Mouse (Mus musculus): ENCODE data around the gene Rnf185. TPM values are rescaled to one million over a fixed set of nuclear protein-coding genes. Genes with fewer than 3 reads are reported as not detected.
A peak's percentile ranks its signal among the peaks of the same experiment; 100 is the strongest.

Gene Rnf185
- polyA plus RNA-seq (2015; fragmentation: Nextera tagmentation; extraction: Ambion mirVana), result 32.8 and 35.7 TPM in 2 replicates

GRCm38 (mm10) chr11:3452167-3452639 is at the start of gene Rnf185:
Gene Rnf185, minus strand, starts transcription at chr11:3452363.
- Histone ChIP-seq H3K9me3 (no peaks in the 10 kb centered on the region), H3K27ac (peak within 1 kb of the TSS; percentile 95), H3K4me2 (peak within 1 kb of the TSS; percentile 77), H3K27me3 (no peaks in the 10 kb centered on the region), H3K36me3 (peaks cover 12% of the 10 kb centered on the region), H3K9ac (peak within 1 kb of the TSS; percentile 85), H3K4me1 (peaks cover 14% of the 10 kb centered on the region), H3K4me3 (peak within 1 kb of the TSS; percentile 95)
- under 1% methylated on average over 45 of the region's 45 CpGs for WGBS
- peak; percentile 96 for ATAC-seq (ENCODE audit: insufficient number of reproducible peaks, low FRiP score, low TSS enrichment, low read depth)

- Histone ChIP-seq H3K9ac (no peak overlapping the region), H3K27me3 (no peaks in the 10 kb centered on the region), H3K27ac (no peak overlapping the region), H3K4me1 (0 out of 2 replicates have a peak, but pooled peaks cover 3% of the 10 kb centered on the region), H3K4me2 (no peak overlapping the region), H3K4me3 (no peak overlapping the region), H3K9me3 (no peaks in the 10 kb centered on the region), H3K36me3 (no peaks in the 10 kb centered on the region)
- WGBS, result 91% methylated on average over 1 of the region's 1 CpGs
- no peak for ATAC-seq (ENCODE audit: insufficient number of reproducible peaks, low FRiP score, low TSS enrichment, low read depth)
Observed at GRCm38 (mm10) chr11:3497296-3497695, 45.1 kb upstream of the Rnf185 start.

- no peaks in the 10 kb centered on the region for H3K27me3 ChIP-seq
- 0 out of 2 replicates have a peak, but pooled peaks cover 3% of the 10 kb centered on the region for H3K4me1 ChIP-seq
- no peaks in the 10 kb centered on the region for H3K9me3 ChIP-seq
- H3K27ac ChIP-seq, result no peak overlapping the region
- H3K36me3 ChIP-seq, result no peaks in the 10 kb centered on the region
- no peak overlapping the region for H3K9ac ChIP-seq
- no peak overlapping the region for H3K4me3 ChIP-seq
- 43% methylated on average over 5 of the region's 5 CpGs for WGBS
- H3K4me2 ChIP-seq, result no peak overlapping the region
- ATAC-seq (ENCODE audit: insufficient number of reproducible peaks, low FRiP score, low TSS enrichment, low read depth), result no peak
Observed at GRCm38 (mm10) chr11:3496756-3497155, 44.6 kb upstream of the Rnf185 start.

- Histone ChIP-seq H3K27me3 (no peaks in the 10 kb centered on the region), H3K36me3 (no peaks in the 10 kb centered on the region), H3K27ac (no peak overlapping the region), H3K9ac (no peak overlapping the region), H3K9me3 (no peaks in the 10 kb centered on the region), H3K4me2 (no peak overlapping the region), H3K4me3 (no peak overlapping the region), H3K4me1 (0 out of 2 replicates have a peak, but pooled peaks cover 3% of the 10 kb centered on the region)
- 91% methylated on average over 14 of the region's 14 CpGs for WGBS
- no peak for ATAC-seq (ENCODE audit: insufficient number of reproducible peaks, low FRiP score, low TSS enrichment, low read depth)
Observed at GRCm38 (mm10) chr11:3495496-3495895, 43.3 kb upstream of the Rnf185 start.

GRCm38 (mm10) chr11:3494857-3495256 is 42.7 kb upstream of the Rnf185 start:
- no peak overlapping the region for H3K4me2 ChIP-seq
- no peaks in the 10 kb centered on the region for H3K9me3 ChIP-seq
- ATAC-seq (ENCODE audit: insufficient number of reproducible peaks, low FRiP score, low TSS enrichment, low read depth), result no peak
- WGBS, result 80% methylated on average over 17 of the region's 17 CpGs
- no peaks in the 10 kb centered on the region for H3K27me3 ChIP-seq
- 0 out of 2 replicates have a peak, but pooled peaks cover 3% of the 10 kb centered on the region for H3K4me1 ChIP-seq
- no peak overlapping the region for H3K4me3 ChIP-seq
- H3K36me3 ChIP-seq, result no peaks in the 10 kb centered on the region
- H3K27ac ChIP-seq, result no peak overlapping the region
- no peak overlapping the region for H3K9ac ChIP-seq

- no peak overlapping the region for H3K9ac ChIP-seq
- peaks cover 9% of the 10 kb centered on the region; the same call in 1 of the 2 replicates for H3K4me1 ChIP-seq
- no peaks in the 10 kb centered on the region for H3K9me3 ChIP-seq
- WGBS, result 54% methylated on average over 4 of the region's 4 CpGs
- H3K27ac ChIP-seq, result no peak overlapping the region
- ATAC-seq (ENCODE audit: insufficient number of reproducible peaks, low FRiP score, low TSS enrichment, low read depth), result no peak
- no peaks in the 10 kb centered on the region for H3K27me3 ChIP-seq
- H3K4me2 ChIP-seq, result no peak overlapping the region
- H3K36me3 ChIP-seq, result no peaks in the 10 kb centered on the region
- no peak overlapping the region for H3K4me3 ChIP-seq
Observed at GRCm38 (mm10) chr11:3492748-3493147, 40.6 kb upstream of the Rnf185 start.

GRCm38 (mm10) chr11:3489036-3489435 is 36.9 kb upstream of the Rnf185 start:
- H3K4me3 ChIP-seq, result no peak overlapping the region
- no peak for ATAC-seq (ENCODE audit: insufficient number of reproducible peaks, low FRiP score, low TSS enrichment, low read depth)
- no peak overlapping the region for H3K9ac ChIP-seq
- H3K27ac ChIP-seq, result no peak overlapping the region
- 77% methylated on average over 5 of the region's 5 CpGs for WGBS
- no peaks in the 10 kb centered on the region for H3K36me3 ChIP-seq
- H3K4me2 ChIP-seq, result no peak overlapping the region
- H3K27me3 ChIP-seq, result no peaks in the 10 kb centered on the region
- H3K4me1 ChIP-seq, result peaks cover 12% of the 10 kb centered on the region
- H3K9me3 ChIP-seq, result no peaks in the 10 kb centered on the region

- WGBS, result 16% methylated on average over 11 of the region's 11 CpGs
- H3K4me2 ChIP-seq, result no peak within 1 kb of the TSS
- no peaks in the 10 kb centered on the region for H3K36me3 ChIP-seq
- H3K9ac ChIP-seq, result no peak within 1 kb of the TSS
- no peaks in the 10 kb centered on the region for H3K27me3 ChIP-seq
- H3K4me1 ChIP-seq, result peaks cover 17% of the 10 kb centered on the region
- H3K27ac ChIP-seq, result no peak within 1 kb of the TSS
- H3K9me3 ChIP-seq, result no peaks in the 10 kb centered on the region
- no peak for ATAC-seq (ENCODE audit: insufficient number of reproducible peaks, low FRiP score, low TSS enrichment, low read depth)
- H3K4me3 ChIP-seq, result no peak within 1 kb of the TSS
Observed at GRCm38 (mm10) chr11:3487952-3488570, 35.9 kb upstream of the Rnf185 start, which contains the start of gene Pla2g3. Gene Pla2g3, plus strand, starts transcription at chr11:3488284.

GRCm38 (mm10) chr11:3486349-3486748 is 34.2 kb upstream of the Rnf185 start:
- no peak overlapping the region for H3K9ac ChIP-seq
- ATAC-seq (ENCODE audit: insufficient number of reproducible peaks, low FRiP score, low TSS enrichment, low read depth), result no peak
- no peak overlapping the region for H3K4me3 ChIP-seq
- H3K36me3 ChIP-seq, result no peaks in the 10 kb centered on the region
- WGBS, result 69% methylated on average over 7 of the region's 7 CpGs
- no peaks in the 10 kb centered on the region for H3K9me3 ChIP-seq
- H3K27me3 ChIP-seq, result no peaks in the 10 kb centered on the region
- H3K4me2 ChIP-seq, result no peak overlapping the region
- no peak overlapping the region for H3K27ac ChIP-seq
- H3K4me1 ChIP-seq, result peaks cover 17% of the 10 kb centered on the region

- Histone ChIP-seq H3K4me2 (no peak overlapping the region), H3K4me1 (peaks cover 17% of the 10 kb centered on the region), H3K4me3 (no peak overlapping the region), H3K27me3 (no peaks in the 10 kb centered on the region), H3K36me3 (no peaks in the 10 kb centered on the region), H3K27ac (0 out of 2 replicates have a peak overlapping the region, but pooled peaks have one; percentile 22), H3K9me3 (no peaks in the 10 kb centered on the region), H3K9ac (no peak overlapping the region)
- no peak for ATAC-seq (ENCODE audit: insufficient number of reproducible peaks, low FRiP score, low TSS enrichment, low read depth)
- 43% methylated on average over 11 of the region's 11 CpGs for WGBS
Observed at GRCm38 (mm10) chr11:3483980-3484642, 31.9 kb upstream of the Rnf185 start.

GRCm38 (mm10) chr11:3475489-3475888 is 23.3 kb upstream of the Rnf185 start:
- no peak for ATAC-seq (ENCODE audit: insufficient number of reproducible peaks, low FRiP score, low TSS enrichment, low read depth)
- no peaks in the 10 kb centered on the region for H3K27me3 ChIP-seq

GRCm38 (mm10) chr11:3474480-3475115 is 22.4 kb upstream of the Rnf185 start:
- H3K27ac ChIP-seq, result no peak overlapping the region
- no peaks in the 10 kb centered on the region for H3K36me3 ChIP-seq
- H3K4me3 ChIP-seq, result no peak overlapping the region
- H3K4me2 ChIP-seq, result no peak overlapping the region
- H3K9ac ChIP-seq, result no peak overlapping the region
- 79% methylated on average over 7 of the region's 7 CpGs for WGBS
- H3K27me3 ChIP-seq, result no peaks in the 10 kb centered on the region
- no peaks in the 10 kb centered on the region for H3K9me3 ChIP-seq
- no peak for ATAC-seq (ENCODE audit: insufficient number of reproducible peaks, low FRiP score, low TSS enrichment, low read depth)
- H3K4me1 ChIP-seq, result no peaks in the 10 kb centered on the region

More at GRCm38 (mm10) chr11:3475489-3475888, 23.3 kb upstream of the Rnf185 start:
- H3K4me2 ChIP-seq, result no peak overlapping the region
- H3K9me3 ChIP-seq, result no peaks in the 10 kb centered on the region
- H3K36me3 ChIP-seq, result no peaks in the 10 kb centered on the region
- H3K27ac ChIP-seq, result no peak overlapping the region
- H3K4me1 ChIP-seq, result no peaks in the 10 kb centered on the region
- no peak overlapping the region for H3K4me3 ChIP-seq
- no peak overlapping the region for H3K9ac ChIP-seq

Measured in limb, embryonic 15.5 days (tissue).